Mouse (Mus musculus): Measurements from ENCODE around the gene Krtap2-4.

GRCm38 (mm10) chr11:99628138-99628537 is 13.5 kb upstream of the Krtap2-4 start, which contains the start of gene Krtap4-1:
- TF ChIP-seq CTCF (IDR thresholded peaks at IDR 0.05; ENCODE audit: low read depth, low read length), result no peak
- no peak for TF ChIP-seq POLR2A (IDR thresholded peaks at IDR 0.05; ENCODE audit: extremely low read depth, insufficient read depth, low read length)

Measured in liver, adult 2 months (tissue).